Mouse (Mus musculus) cerebellum, adult 2 months (tissue): Measurements from ENCODE around the gene Bcl11b.

Experiments
- CTCF ChIP-seq: fragments of 200-500 bp; IDR thresholded peaks from 2 replicates; pipeline ENCODE4 v1.5.1; 2011; ENCODE audit warnings: low read depth, mild to moderate bottlenecking, control low read depth, low read length, moderate library complexity, borderline replicate concordance; ENCODE audit not compliant: insufficient read depth
- POLR2A ChIP-seq: fragments of 200-500 bp; IDR thresholded peaks from 2 replicates; pipeline ENCODE4 v1.6.1; 2011; ENCODE audit warnings: low read length, control low read depth, borderline replicate concordance; ENCODE audit not compliant: insufficient read depth

DNA sequence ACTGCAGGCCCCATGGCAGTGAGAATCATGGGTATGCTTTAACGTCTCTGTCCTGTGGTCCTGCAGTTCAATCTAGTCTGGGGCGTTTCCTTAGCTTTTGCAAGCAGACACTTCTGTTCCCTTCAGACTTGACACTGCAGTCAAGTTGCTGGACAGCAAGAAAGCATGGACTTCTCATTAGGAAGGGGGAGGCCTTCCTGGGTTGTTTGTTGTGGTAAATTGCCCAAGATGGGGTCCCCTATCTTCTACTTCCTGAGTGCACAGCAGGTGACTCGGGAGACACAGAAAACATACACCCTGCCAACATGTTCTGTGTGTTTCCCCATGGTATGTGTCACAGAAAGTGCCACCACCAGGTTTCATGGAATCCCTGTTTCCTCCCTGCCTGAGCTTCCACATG lies 79.4 kb downstream of the Bcl11b start:
- no peak for TF ChIP-seq CTCF
- TF ChIP-seq POLR2A = no peak
